Mouse (Mus musculus): Measurements from ENCODE around the gene Glmp. TPM values are rescaled to one million over a fixed set of nuclear protein-coding genes. Genes with fewer than 3 reads are reported as not detected.

The Glmp gene
- polyA plus RNA-seq, 1 experiment: 138 TPM

DNA sequence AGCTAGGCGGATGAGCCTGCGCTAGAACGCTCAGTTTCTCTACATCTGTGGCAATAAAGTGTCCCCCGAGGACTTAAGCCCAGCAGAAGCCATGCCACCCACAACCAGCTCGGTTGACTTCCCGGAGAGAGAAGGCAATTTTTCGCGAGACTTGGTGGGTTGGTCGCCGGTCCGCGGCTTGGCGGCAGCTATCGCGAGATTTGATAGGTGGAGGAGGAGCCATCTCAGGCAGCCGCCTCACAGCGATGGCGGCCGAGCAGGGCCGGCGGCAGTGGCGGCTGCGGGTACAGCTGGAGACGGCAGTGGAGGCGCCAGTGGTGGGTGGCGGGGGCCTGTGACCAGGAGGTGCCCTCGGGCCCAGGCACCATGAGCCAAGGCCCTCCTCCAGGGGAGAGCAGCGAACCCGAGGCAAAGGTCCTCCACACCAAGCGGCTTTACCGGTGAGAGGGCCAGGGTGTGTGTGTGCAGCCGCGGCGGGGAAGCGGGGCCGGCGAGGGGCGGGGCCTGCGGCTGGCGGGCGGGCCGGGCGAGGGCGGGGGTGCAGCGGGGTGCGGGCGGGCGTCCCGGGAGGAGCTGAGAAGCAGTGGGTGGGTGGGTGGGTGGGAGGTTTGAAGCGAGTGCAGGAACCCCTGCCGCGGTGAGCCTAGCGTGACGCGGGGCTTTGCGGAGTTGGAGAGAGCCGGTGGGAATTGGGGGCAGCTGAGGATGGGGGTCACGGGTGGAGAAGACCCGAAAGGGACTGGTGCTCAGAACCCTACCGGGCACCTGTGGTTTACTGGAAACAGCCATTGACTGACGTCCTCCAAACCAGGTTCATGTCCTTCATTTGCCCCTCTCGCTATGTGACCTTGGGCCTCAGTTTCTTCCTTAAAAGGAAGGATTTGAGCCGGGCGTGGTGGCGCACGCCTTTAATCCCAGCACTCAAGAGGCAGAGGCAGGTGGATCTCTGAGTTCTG lies 11.5 kb downstream of the Glmp start, which contains the start of the genes Tmem79 and Smg5:
Gene Tmem79, minus strand, starts transcription at position 91 of the 956 bp plus-strand sequence.
Gene Smg5, plus strand, starts transcription at position 203 of the 956 bp plus-strand sequence.
- Histone ChIP-seq H3K36me3 (replicated peaks; ENCODE audit: low read length) (peaks cover 33% of the 10 kb centered on the region), H3K4me1 (peaks cover 56% of the 10 kb centered on the region), H3K27me3 (replicated peaks) (no peaks in the 10 kb centered on the region), H3K9me3 (no peaks in the 10 kb centered on the region), H3K4me3 (replicated peaks) (peak within 1 kb of the TSS; percentile 92)
- TF ChIP-seq GATA1 (IDR thresholded peaks at IDR 0.05; ENCODE audit: borderline replicate concordance, low read length) (no peak), FLI1 (IDR thresholded peaks at IDR 0.05; ENCODE audit: low read length) (no peak)

DNA sequence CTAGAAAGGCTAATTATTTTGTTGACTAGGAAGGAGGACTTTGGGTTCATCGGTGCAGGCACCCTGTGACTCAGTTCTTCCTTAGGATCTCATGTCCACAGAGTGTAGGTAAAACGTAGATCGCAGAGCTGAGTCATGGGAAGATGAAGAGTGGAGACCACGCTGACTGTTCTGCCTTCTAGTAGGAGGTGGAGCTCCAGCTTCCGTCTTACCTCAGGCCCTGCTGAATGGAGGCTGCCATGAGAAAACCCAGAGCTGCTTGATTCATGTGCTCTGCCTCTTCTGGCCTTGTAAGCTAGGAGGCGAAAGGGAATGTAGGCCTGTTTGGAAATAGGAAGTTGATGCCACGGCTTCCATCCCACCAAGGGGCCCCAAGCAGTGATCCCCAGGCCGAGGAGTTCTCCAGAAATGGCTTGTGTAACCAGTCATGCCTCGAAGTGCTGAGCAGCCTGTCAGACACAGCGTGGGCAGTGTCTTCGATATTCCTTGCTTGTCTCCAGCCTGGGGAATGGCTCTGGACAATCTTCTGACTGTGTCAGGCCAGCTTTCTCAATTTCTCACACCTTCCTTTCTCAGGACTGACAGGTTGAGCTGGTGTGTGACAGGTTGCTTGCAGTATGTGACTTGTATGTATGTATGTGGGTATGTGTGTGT lies 12.7 kb downstream of the Glmp start:
- Histone ChIP-seq H3K27me3 (replicated peaks) (no peaks in the 10 kb centered on the region), H3K4me3 (replicated peaks) (peak overlapping the region; percentile 92), H3K9me3 (no peaks in the 10 kb centered on the region), H3K4me1 (peaks cover 66% of the 10 kb centered on the region), H3K36me3 (replicated peaks; ENCODE audit: low read length) (peaks cover 40% of the 10 kb centered on the region)
- no peak for TF ChIP-seq GATA1 (IDR thresholded peaks at IDR 0.05; ENCODE audit: borderline replicate concordance, low read length)
- no peak for TF ChIP-seq FLI1 (IDR thresholded peaks at IDR 0.05; ENCODE audit: low read length)

DNA sequence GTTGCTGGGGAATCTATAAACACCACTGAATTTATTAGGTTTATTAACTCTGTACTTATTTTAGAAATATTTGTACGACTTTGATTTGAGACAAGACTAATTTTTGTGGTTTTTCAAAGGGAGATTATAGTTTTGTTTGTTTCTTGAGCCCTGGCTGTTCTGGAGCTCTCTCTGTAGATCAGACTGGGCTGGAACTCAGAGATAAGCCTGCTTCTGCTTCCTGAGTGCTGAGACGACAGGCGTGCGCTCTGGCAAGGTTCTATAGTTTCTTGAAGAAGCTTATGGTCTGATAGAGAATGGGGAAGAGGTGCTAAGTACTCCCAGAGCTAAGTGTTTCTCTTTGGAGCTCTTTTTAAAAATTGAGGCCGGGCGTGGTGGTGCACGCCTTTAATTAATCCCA lies 13.5 kb downstream of the Glmp start:
- Histone ChIP-seq H3K4me3 (replicated peaks) (peak overlapping the region; percentile 33), H3K9me3 (no peaks in the 10 kb centered on the region), H3K4me1 (peaks cover 72% of the 10 kb centered on the region), H3K27me3 (replicated peaks) (no peaks in the 10 kb centered on the region), H3K36me3 (replicated peaks; ENCODE audit: low read length) (peaks cover 40% of the 10 kb centered on the region)
- no peak for TF ChIP-seq FLI1 (IDR thresholded peaks at IDR 0.05; ENCODE audit: low read length)
- no peak for TF ChIP-seq GATA1 (IDR thresholded peaks at IDR 0.05; ENCODE audit: borderline replicate concordance, low read length)

- Histone ChIP-seq H3K4me1 (peaks cover 66% of the 10 kb centered on the region), H3K9me3 (no peaks in the 10 kb centered on the region), H3K4me3 (replicated peaks) (peak overlapping the region; percentile 16), H3K36me3 (replicated peaks; ENCODE audit: low read length) (peaks cover 46% of the 10 kb centered on the region), H3K27me3 (replicated peaks) (no peaks in the 10 kb centered on the region)
- no peak for TF ChIP-seq FLI1 (IDR thresholded peaks at IDR 0.05; ENCODE audit: low read length)
- no peak for TF ChIP-seq GATA1 (IDR thresholded peaks at IDR 0.05; ENCODE audit: borderline replicate concordance, low read length)
Measured at GRCm38 (mm10) chr3:88339006-88339405, 14.2 kb downstream of the Glmp start.

DNA sequence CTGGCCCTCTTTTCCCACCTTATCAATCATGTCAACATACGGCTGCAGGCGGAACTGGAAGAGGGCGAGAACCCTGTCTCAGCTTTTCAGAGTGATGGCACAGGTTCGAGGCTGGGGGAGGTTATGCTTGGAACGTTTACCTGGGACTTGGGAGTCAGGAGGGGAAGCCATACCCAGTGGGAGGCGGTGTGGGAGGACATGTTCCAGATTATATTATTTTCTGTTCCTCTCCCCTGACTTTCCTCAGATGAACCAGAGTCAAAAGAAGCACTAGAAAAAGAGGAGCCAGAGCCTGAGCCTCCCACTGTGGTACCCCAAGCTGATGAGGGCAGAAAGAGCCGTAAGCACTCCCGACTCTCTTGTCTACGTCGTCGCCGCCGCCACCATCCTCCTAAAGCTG lies 25.9 kb downstream of the Glmp start:
- Histone ChIP-seq H3K9me3 (no peaks in the 10 kb centered on the region), H3K27me3 (replicated peaks) (no peaks in the 10 kb centered on the region), H3K4me3 (replicated peaks) (no peak overlapping the region), H3K4me1 (peaks cover 20% of the 10 kb centered on the region), H3K36me3 (replicated peaks; ENCODE audit: low read length) (peaks cover 100% of the 10 kb centered on the region)
- no peak for TF ChIP-seq FLI1 (IDR thresholded peaks at IDR 0.05; ENCODE audit: low read length)
- TF ChIP-seq GATA1 (IDR thresholded peaks at IDR 0.05; ENCODE audit: borderline replicate concordance, low read length): no peak

GRCm38 (mm10) chr3:88352907-88353306 lies 28.1 kb downstream of the Glmp start:
- peaks cover 99% of the 10 kb centered on the region for H3K36me3 ChIP-seq (replicated peaks; ENCODE audit: low read length)
- no peaks in the 10 kb centered on the region for H3K27me3 ChIP-seq (replicated peaks)
- no peak for TF ChIP-seq GATA1 (IDR thresholded peaks at IDR 0.05; ENCODE audit: borderline replicate concordance, low read length)
- no peak for TF ChIP-seq FLI1 (IDR thresholded peaks at IDR 0.05; ENCODE audit: low read length)
- H3K4me3 ChIP-seq (replicated peaks): no peak overlapping the region
- peaks cover 40% of the 10 kb centered on the region for H3K4me1 ChIP-seq
- no peaks in the 10 kb centered on the region for H3K9me3 ChIP-seq

DNA sequence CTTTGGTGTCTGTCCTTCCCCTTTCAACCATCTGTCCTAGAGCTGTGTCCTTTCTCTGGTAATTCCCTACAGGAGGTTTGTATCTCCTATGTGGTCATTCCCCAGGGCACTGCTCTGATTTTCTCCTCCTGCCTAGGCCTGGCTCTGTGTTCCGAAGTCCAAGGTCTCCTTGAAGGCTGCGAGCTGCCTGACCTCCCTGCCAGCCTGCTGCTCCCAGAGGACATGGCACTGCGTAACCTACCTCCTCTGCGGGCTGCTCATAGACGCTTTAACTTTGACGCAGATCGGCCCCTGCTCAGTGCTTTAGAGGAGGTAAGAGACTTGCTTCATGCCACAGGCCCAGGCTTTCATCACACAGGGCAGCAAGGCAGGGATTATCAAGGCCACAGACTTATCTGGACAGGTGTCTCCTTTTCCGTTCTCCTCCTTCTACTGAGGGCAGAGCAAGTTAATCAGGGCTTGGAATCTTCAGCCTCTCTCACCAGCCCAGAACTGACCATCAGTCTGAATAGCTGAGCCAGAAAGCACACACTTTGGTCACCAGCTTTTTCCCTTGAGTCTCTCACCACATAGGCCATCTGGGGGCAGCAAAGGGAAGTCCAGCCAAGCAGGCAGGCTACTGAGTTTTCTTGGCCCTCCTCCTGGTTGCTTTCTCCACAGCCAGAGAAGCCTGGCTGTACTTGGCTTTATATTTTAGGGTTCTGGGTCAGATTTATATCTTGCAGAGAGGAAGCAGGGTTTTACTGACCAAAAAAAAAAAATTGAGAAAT lies 29.8 kb downstream of the Glmp start:
- Histone ChIP-seq H3K27me3 (replicated peaks) (no peaks in the 10 kb centered on the region), H3K36me3 (replicated peaks; ENCODE audit: low read length) (peaks cover 99% of the 10 kb centered on the region), H3K4me3 (replicated peaks) (no peak overlapping the region), H3K4me1 (peaks cover 40% of the 10 kb centered on the region), H3K9me3 (no peaks in the 10 kb centered on the region)
- no peak for TF ChIP-seq GATA1 (IDR thresholded peaks at IDR 0.05; ENCODE audit: borderline replicate concordance, low read length)
- TF ChIP-seq FLI1 (IDR thresholded peaks at IDR 0.05; ENCODE audit: low read length): no peak

- no peak overlapping the region for H3K4me3 ChIP-seq (replicated peaks)
- TF ChIP-seq FLI1 (IDR thresholded peaks at IDR 0.05; ENCODE audit: low read length): no peak
- TF ChIP-seq GATA1 (IDR thresholded peaks at IDR 0.05; ENCODE audit: borderline replicate concordance, low read length): no peak
- peaks cover 92% of the 10 kb centered on the region for H3K36me3 ChIP-seq (replicated peaks; ENCODE audit: low read length)
- no peaks in the 10 kb centered on the region for H3K9me3 ChIP-seq
- H3K4me1 ChIP-seq: peaks cover 35% of the 10 kb centered on the region
- H3K27me3 ChIP-seq (replicated peaks): peaks cover 5% of the 10 kb centered on the region
Measured at GRCm38 (mm10) chr3:88359584-88359983, 34.8 kb downstream of the Glmp start.

- Histone ChIP-seq H3K27me3 (replicated peaks) (peaks cover 9% of the 10 kb centered on the region), H3K36me3 (replicated peaks; ENCODE audit: low read length) (peaks cover 88% of the 10 kb centered on the region), H3K4me3 (replicated peaks) (no peak overlapping the region), H3K4me1 (peaks cover 35% of the 10 kb centered on the region), H3K9me3 (no peaks in the 10 kb centered on the region)
- no peak for TF ChIP-seq FLI1 (IDR thresholded peaks at IDR 0.05; ENCODE audit: low read length)
- no peak for TF ChIP-seq GATA1 (IDR thresholded peaks at IDR 0.05; ENCODE audit: borderline replicate concordance, low read length)
Measured at GRCm38 (mm10) chr3:88359989-88360388, 35.2 kb downstream of the Glmp start.
